Mouse (Mus musculus): Measurements from ENCODE around the gene Cdhr4.

DNA sequence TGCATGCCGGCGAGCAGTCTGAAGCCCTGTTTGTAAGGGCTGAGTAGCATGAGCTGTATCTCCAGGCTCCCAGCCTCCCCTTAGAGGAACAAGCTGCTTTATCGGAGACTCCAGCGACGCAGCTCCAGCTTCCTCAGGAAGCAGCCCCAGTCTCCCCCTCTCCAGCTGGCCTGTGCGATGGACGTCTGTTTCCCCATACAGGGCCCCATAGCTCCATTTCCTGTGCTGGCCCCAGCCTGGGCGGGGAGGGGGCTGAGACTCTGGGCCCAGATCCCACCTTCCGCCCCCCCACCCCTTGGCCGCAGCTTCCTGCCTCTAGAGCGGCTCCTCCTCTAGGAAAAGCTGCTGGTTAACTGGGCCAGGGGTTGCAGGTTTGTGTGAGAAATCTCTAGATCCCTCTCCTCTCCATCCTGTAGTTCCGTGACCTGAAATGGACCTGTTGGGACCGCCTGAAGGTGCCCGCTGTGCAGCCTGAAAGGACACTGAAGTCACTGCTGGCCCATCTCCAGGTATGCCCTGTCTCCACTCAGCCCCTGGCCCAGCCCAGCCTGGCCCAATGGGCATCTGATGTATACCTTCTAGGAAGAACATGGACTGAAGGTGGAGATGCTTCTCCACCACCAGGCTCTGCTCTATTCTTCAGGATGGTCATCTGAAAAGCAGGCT, 9.5 kb upstream of the Cdhr4 start, which contains the start of gene Gm20661:
- TF ChIP-seq CTCF (IDR thresholded peaks at IDR 0.05; ENCODE audit: low read depth): no peak
- TF ChIP-seq EP300 (IDR thresholded peaks at IDR 0.05; ENCODE audit: low read depth): peak; percentile 93

Data from liver, embryonic 14.5 days (tissue).